In genomic region chrX:77638076-77638475, GRCm38 (mm10) we compare ENCODE assay signal across 8 mouse cellular contexts.
DNase-seq lines count a peak whose midpoint lies in the region; ATAC-seq and TF ChIP-seq lines count a peak whose summit lies in the region.

No protein-coding gene starts in this region.

- peak; percentile 69 for DNase-seq in heart, postnatal 0 days (ENCODE audit: low spot score)
- DNase-seq in heart, postnatal 25 days (ENCODE audit: low spot score), result no peak
- DNase-seq in CD4-positive helper T cell, adult 2 months (ENCODE audit: low read depth, low spot score), result peak; percentile 53
- peak; percentile 35 for DNase-seq in ZHBTc4 (ENCODE audit: low read depth, low spot score)
- DNase-seq in layer of hippocampus, adult 11-12 months (ENCODE audit: low spot score), result peak; percentile 44
- DNase-seq in urinary bladder, postnatal 10 days (ENCODE audit: low spot score), result no peak

- intact Hi-C loops in heart, postnatal 25 days (cut with DNase I), result loop anchor here (5.0 to 10.0 kb wide), 5 partner anchors 74 to 326 kb away; no protein-coding TSS in a partner anchor

- 9% methylated on average over 3 of the region's 3 CpGs for WGBS in heart, postnatal 0 days
- WGBS in midbrain, embryonic 16.5 days, result 12% methylated on average over 3 of the region's 3 CpGs

- H3K4me1 ChIP-seq in heart, postnatal 0 days (ENCODE audit: control insufficient read depth, insufficient read depth), result no peaks in the 10 kb centered on the region
- peaks cover under 1% of the 10 kb centered on the region; the same call in 1 of the 2 replicates for H3K4me1 ChIP-seq in embryonic fibroblast, embryonic 13.5 days (ENCODE audit: control insufficient read depth, insufficient read depth, low read length)
- H3K4me1 ChIP-seq in midbrain, embryonic 16.5 days (ENCODE audit: control insufficient read depth, insufficient read depth, low read length), result 0 out of 2 replicates have a peak, but pooled peaks cover 2% of the 10 kb centered on the region

- TF ChIP-seq POLR2A in embryonic fibroblast, embryonic 13.5 days (IDR thresholded peaks at IDR 0.05; ENCODE audit: low read depth, low read length), result no peak

- no peak overlapping the region for H3K9ac ChIP-seq in heart, postnatal 0 days (replicated peaks; ENCODE audit: low read depth, low read length)
- no peak overlapping the region for H3K9ac ChIP-seq in midbrain, embryonic 16.5 days (ENCODE audit: low read depth, low read length)

- H3K9me3 ChIP-seq in heart, postnatal 0 days (replicated peaks; ENCODE audit: control insufficient read depth, low read length), result no peaks in the 10 kb centered on the region
- H3K9me3 ChIP-seq in midbrain, embryonic 16.5 days (replicated peaks; ENCODE audit: control insufficient read depth, low read length, poor library complexity, severe bottlenecking), result no peaks in the 10 kb centered on the region

- peak; percentile 75 for TF ChIP-seq CTCF in heart, postnatal 0 days (IDR thresholded peaks at IDR 0.05; ENCODE audit: low read depth)
- no peak for TF ChIP-seq CTCF in embryonic fibroblast, embryonic 13.5 days (IDR thresholded peaks at IDR 0.05; ENCODE audit: borderline replicate concordance, insufficient read depth, low read length)

- no peaks in the 10 kb centered on the region for H3K27me3 ChIP-seq in heart, postnatal 0 days (ENCODE audit: control insufficient read depth, insufficient read depth, low read length)
- no peaks in the 10 kb centered on the region for H3K27me3 ChIP-seq in midbrain, embryonic 16.5 days (ENCODE audit: control insufficient read depth, insufficient read depth, low read depth, low read length)

- no peak overlapping the region for H3K4me2 ChIP-seq in heart, postnatal 0 days (ENCODE audit: low read depth, low read length)
- no peak overlapping the region for H3K4me2 ChIP-seq in midbrain, embryonic 16.5 days (ENCODE audit: low read length)

- no peak overlapping the region for H3K27ac ChIP-seq in heart, postnatal 0 days (ENCODE audit: low read depth)
- H3K27ac ChIP-seq in embryonic fibroblast, embryonic 13.5 days (ENCODE audit: insufficient read depth, low read length), result peak overlapping the region; percentile 71
- H3K27ac ChIP-seq in midbrain, embryonic 16.5 days (ENCODE audit: low read length), result no peak overlapping the region

- TF ChIP-seq EP300 in heart, postnatal 0 days (IDR thresholded peaks at IDR 0.05; ENCODE audit: low read depth), result no peak

- H3K4me3 ChIP-seq in heart, postnatal 0 days (ENCODE audit: low read depth, low read length), result no peak overlapping the region
- H3K4me3 ChIP-seq in embryonic fibroblast, embryonic 13.5 days (ENCODE audit: insufficient read depth, low read length), result no peak overlapping the region
- no peak overlapping the region for H3K4me3 ChIP-seq in midbrain, embryonic 16.5 days (ENCODE audit: low read depth, low read length)

- no peaks in the 10 kb centered on the region for H3K36me3 ChIP-seq in heart, postnatal 0 days (replicated peaks; ENCODE audit: control insufficient read depth, insufficient read depth, low read length)
- no peaks in the 10 kb centered on the region for H3K36me3 ChIP-seq in midbrain, embryonic 16.5 days (ENCODE audit: control insufficient read depth, insufficient read depth, low read length)

- no peak for ATAC-seq in heart, postnatal 0 days (ENCODE audit: insufficient read depth, low read depth)
- peak; percentile 87 for ATAC-seq in midbrain, embryonic 16.5 days

Comparison
In these comparisons a context has a peak if more than half of its experiments do, and no peak if none do; other contexts are left out.
1. DNase-seq: peak in heart, postnatal 0 days (single experiment), CD4-positive helper T cell, adult 2 months (single experiment), ZHBTc4 (single experiment) and layer of hippocampus, adult 11-12 months (single experiment); none in heart, postnatal 25 days (single experiment) and urinary bladder, postnatal 10 days (single experiment).